Mouse (Mus musculus) induced T-regulatory cell, adult 2 months (primary cell): ENCODE results near the gene Sgms1.
A peak's percentile ranks its signal among the peaks of the same experiment; 100 is the strongest.

Experiments
- DNase-seq: peaks from one replicate; pipeline ENCODE4 v3.0.0-alpha.2; 2012; ENCODE audit warnings: low read depth

Gene Sgms1

DNA sequence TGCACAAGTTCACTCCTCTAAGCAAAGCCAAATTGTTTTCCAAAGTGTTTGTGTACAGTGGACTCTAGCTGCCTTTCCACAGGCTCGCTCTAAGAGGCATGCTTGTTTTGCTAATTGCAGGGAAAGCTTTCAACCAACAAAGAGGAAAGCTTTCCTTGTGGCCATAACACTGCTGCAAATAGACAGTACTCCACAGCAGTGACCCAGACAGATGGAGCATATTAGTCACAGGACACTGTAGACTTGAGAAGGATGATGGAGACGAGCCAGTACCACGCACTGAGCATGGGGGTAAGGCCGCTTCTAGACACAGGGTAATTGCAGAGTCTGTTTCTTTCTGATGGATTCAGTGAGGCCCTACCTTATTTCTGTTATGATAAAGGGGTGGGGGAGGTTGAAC is 33.3 kb downstream of the Sgms1 start:
- DNase-seq, result no peak

GRCm38 (mm10) chr19:32353447-32353846 is 36.1 kb downstream of the Sgms1 start:
- no peak for DNase-seq

GRCm38 (mm10) chr19:32348955-32349654 is 40.4 kb downstream of the Sgms1 start:
- no peak for DNase-seq

DNA sequence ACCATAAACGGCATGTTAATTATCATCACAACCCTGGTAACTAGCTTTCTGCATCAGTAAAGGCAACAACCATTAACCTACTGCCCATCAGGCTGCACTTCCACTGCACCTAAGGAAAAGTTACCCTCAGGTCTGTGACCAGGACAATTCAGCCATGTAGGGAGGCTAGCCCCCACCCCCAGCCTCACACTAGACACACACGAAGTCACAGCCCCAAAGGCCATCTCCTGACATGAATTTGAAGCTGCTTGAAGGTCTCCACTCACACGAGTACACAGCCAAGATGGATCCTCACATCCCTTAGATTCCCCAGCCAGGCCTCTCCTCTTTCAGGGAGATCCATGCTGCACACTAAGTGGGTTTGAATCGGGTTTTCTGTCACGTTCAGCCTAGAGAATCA is 42.0 kb downstream of the Sgms1 start:
- DNase-seq, result no peak

DNA sequence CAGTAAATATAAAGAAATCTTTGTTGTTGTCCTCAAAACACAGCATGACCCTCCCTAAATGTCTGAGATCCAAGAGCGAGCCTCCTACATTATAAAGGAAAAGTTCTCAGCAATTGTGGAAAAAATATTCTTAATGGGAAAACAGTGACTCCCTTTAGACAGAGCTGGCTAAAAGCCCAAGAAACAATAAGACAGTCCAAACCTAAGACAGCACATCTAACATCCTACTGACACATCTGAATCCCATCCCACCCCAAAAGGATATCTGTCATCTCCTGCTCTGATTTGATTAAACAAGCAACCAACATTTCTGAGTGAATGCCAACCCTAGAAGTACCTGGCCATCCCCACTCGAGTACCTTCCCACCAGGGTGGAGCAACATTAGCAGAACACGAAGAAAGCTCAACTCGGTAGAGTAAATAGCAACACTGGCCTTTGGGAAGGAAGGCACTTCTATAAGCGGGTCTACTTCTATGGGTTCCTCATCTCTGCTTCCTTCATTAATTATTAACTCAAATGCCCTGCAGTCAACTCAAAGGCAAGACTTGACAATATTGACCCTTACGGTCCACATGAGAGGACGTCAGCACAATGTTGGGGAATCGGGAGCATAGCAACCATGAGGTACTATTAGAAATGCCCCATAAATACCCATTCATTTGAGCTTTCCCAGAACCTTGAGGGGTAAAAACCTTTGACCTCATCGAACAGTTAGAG is 42.7 kb downstream of the Sgms1 start:
- no peak for DNase-seq

DNA sequence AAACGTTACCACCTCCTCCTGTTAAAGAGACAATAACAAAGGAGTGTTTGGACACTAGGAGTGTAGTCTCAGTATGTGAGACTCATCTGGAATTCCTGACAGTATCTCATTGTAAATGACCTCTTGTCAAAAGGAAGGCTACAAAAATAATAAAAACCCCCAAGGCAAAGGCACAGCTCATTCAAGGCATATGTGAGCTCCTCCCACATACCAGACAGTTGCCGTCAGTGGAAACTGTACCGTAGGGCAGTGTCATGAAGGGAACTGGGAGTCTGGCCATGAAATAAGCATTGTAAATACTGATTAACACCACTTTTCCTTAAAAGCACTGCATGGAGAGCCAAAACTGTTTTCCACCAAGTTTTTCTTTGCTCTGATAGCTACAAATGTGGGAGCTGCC is 43.3 kb downstream of the Sgms1 start:
- DNase-seq, result no peak

DNA sequence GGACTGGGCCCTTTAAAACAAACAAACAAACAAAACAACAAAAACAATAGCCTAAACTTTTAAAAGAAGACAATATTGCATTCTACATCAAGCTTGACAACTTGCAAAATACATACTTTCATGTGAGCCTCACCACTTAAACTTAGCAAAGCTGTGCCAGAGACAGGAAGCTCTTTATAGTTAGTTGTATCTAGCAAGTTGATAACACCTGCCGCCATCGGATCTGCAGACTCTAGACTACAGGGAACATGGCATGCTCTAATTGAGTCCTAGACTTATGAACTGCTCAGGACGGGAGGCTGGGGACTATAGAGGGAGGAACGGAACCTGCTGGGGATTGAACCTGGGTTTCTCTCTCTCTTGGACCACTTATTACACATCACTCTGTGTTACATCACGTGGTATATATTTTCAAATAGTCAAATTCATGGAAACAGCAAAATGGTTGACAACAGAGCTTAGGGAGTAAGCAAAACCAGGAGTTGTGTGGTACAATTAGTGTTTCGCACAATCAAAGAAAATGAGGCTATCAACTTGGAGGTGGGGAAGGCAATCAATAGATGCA is 44.3 kb downstream of the Sgms1 start:
- no peak for DNase-seq

DNA sequence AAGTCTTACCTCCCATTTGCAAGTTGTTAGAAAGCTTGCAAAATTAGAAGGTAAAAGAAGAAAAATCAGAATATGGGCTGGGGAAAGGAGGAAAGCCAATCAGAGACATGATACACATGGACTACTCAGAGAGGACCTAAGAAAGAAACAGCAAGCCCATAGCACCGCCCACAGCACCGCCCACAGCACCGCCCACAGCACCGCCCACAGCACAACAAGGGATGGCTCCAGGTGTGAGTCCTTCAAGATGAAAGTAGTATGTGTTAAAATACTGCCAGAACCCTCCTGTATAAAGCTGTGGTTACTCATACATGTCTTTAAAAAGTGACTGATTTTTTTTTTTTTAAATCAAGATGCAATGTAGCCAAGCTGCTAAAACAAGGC is 44.8 kb downstream of the Sgms1 start:
- peak; percentile 52 for DNase-seq

- no peak for DNase-seq
Measured at GRCm38 (mm10) chr19:32343937-32344737, 45.4 kb downstream of the Sgms1 start.

GRCm38 (mm10) chr19:32342436-32342835 is 47.1 kb downstream of the Sgms1 start:
- DNase-seq, result no peak

DNA sequence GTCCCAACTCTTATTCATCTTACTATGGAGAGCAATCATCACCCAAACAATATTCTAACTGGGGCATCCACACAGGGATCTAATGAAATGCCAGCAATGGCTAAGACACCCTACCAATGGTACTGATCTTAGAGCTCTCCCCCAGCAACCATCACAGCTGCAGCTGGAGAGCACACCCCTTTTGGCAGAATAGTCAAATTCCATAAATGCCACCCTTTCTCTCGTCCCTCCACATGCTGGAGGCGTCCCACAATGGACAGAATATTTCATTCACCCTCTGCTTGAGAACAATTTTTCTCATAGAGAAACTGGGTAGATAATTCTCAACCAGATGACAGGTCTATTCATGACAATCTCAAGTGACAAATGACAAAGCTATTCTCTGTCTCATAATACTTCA is 48.4 kb downstream of the Sgms1 start:
- DNase-seq, result no peak

DNA sequence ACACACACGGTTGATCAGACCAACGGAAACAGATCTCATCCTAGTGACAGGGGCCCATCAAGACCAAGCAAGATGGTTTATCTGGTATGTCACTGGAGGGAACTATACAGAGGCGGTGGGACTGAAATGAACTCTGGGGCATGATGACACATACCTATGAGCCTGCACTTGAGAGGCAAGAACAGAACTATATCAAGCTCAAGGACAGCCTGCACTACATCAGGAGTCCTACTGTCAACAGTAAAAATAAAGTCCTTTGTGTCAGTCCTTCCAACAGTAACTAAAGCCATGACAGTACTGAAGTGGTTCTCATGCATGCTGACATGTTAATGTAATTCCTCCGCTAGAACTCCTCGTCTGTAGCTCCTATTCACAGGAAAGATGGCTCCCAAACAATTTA is 49.3 kb downstream of the Sgms1 start:
- no peak for DNase-seq

- DNase-seq, result no peak
Measured at GRCm38 (mm10) chr19:32337708-32338107, 51.8 kb downstream of the Sgms1 start.

DNA sequence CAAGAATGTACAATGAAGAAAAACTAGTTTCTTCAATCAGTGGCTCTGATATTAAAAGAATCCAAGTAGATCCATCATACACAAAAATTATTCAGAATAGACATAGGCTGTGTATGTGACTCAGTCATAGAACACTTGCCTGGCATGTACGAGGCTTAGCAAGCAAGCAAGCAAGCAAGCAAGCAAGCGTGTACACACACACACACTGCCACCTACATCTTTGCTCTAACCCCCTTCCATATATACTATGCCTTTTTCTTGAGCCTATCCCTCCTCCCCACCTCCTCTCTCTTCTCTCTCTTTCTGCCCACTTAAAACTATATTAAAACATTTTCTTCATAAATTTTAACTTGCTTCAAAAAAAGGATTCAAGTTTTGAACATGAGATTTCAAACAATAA is 54.8 kb downstream of the Sgms1 start:
- DNase-seq, result no peak

- no peak for DNase-seq
Measured at GRCm38 (mm10) chr19:32333544-32333943, 56.0 kb downstream of the Sgms1 start.

- no peak for DNase-seq
Measured at GRCm38 (mm10) chr19:32332779-32333460, 56.6 kb downstream of the Sgms1 start.

DNA sequence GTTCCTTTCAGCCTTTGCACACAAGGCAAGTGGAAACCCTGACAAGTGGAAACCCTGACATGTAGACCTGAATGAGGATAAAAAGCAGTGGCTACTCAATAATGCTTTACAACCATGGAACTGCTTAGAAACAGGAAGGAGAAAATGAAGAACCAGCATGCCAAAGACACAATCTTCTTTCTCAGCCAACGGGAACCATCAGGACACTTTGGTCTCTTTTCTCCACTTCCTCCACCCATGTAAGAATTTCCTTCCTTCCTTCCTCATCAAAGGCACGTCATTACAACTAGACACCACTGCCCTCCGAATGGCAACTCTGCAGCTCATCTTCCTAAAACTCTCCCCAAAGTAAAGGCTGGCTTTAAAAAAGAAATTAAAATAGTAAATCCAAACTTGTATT is 59.3 kb downstream of the Sgms1 start:
- no peak for DNase-seq

DNA sequence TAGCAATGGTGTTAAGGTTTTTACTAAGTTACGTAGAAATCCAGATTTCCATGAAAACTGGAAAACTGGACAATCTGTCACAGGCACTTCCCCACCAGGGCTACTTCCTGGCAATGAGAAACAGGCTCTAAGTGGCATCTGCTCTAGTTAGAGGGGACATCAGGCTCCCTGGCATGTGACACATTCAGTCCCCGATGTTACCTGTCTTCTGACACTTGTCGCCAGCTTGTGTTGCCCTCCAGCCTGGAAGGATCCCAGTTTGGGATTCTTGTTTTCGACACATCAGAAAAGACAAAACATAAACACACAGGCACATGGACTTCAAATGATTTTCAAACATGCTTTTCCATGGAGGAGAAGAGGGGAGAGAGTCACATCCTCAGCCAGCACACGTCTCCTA is 60.0 kb downstream of the Sgms1 start:
- no peak for DNase-seq

DNA sequence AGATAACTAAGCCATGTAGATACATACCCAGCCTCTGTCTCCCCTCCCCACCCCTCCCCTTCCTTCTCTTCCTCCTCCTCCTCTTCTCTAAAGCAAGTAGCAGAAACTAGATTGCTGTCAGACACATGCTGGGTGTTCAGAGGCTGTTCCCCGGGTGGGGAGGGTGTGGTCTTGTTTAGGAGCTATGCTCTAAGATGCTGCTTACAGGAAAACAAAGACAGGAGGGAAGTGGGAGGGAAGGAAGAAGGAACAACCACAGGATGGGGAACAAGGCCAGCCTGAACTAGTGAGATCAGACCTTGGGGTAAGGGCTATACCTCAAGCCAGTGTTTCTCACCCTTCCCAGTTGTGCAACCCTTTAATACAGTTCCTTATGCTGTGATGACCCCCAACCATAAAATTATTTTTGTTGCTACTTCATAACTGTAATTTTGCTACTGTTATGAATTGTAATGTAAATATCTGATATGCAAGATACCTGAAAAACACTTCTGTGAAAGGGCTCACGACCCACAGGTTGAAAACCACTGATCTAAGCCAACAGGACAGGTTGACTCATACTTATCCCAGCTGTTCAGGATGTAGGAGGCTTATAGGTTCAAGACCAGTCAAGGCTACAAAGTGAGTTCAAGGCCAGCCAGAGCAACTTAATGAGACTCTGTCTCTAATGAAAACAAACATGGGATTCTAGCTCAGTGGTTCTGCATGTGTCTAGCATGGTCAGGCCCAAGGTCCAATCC is 61.3 kb downstream of the Sgms1 start:
- peak; percentile 49 for DNase-seq

DNA sequence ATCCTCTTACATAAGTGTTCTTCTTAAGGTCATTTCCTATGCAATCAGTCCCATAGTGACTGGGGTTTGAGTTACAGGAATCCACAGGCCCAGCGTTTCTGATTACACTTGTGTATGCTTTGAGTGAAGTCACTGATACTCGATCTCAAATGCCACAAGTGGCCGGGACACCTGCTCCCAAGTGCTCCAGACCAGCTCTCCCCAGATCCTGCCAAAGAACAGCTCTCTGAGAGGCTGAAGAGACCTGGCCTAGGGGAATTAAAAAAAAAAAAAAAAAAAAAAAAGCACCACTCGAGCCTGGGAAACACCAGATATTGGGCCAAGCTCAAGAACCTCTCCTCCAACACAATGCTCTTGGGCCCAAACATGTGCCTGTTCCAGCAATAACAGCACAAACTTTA is 62.9 kb downstream of the Sgms1 start:
- DNase-seq, result no peak

GRCm38 (mm10) chr19:32326156-32326555 is 63.4 kb downstream of the Sgms1 start:
- no peak for DNase-seq
